Mouse (Mus musculus) kidney, adult 2 months (tissue): Measurements from ENCODE around the gene Abhd16a. TPM values are rescaled to one million over a fixed set of nuclear protein-coding genes. Genes with fewer than 3 reads are reported as not detected.

ENCODE experiments used
- DNase-seq: peaks from one replicate; pipeline ENCODE4 v3.0.0; 2021
- H3K27ac ChIP-seq: fragments of 200-500 bp; 2 replicates; pipeline ENCODE4 v1.5.1; 2012; ENCODE audit warnings: low read depth, low read length, control low read depth, inconsistent platforms; ENCODE audit not compliant: insufficient read depth
- H3K27me3 ChIP-seq: fragments of 200-500 bp; replicated peaks from 2 replicates; pipeline ENCODE4 v1.6.1; 2012; ENCODE audit warnings: mild to moderate bottlenecking, moderate library complexity, low read length, inconsistent platforms; ENCODE audit not compliant: control insufficient read depth, insufficient read depth
- H3K36me3 ChIP-seq: fragments of 200-500 bp; 2 replicates; pipeline ENCODE4 v1.6.1; 2012; ENCODE audit warnings: mild to moderate bottlenecking, moderate library complexity, low read length, inconsistent platforms; ENCODE audit not compliant: control insufficient read depth, insufficient read depth
- H3K4me1 ChIP-seq: fragments of 200-500 bp; 2 replicates; pipeline ENCODE4 v1.6.1; 2011; ENCODE audit warnings: low read length; ENCODE audit not compliant: control insufficient read depth, insufficient read depth
- H3K4me3 ChIP-seq: fragments of 200-500 bp; 2 replicates; pipeline ENCODE4 v1.5.1; 2011; ENCODE audit warnings: mild to moderate bottlenecking, low read depth, low read length, control low read depth; ENCODE audit not compliant: insufficient read depth
- CTCF ChIP-seq: fragments of 200-500 bp; conservative IDR thresholded peaks from 2 replicates; pipeline ENCODE4 v1.5.1; 2011; ENCODE audit warnings: low read depth, mild to moderate bottlenecking, control low read depth, low read length, moderate library complexity, mixed read lengths; ENCODE audit not compliant: insufficient read depth, insufficient read length
- POLR2A ChIP-seq: fragments of 200-500 bp; IDR thresholded peaks from one replicate; pipeline ENCODE4 v1.6.1; 2011; ENCODE audit warnings: low read depth, low read length, control low read depth
- WGBS: fragments of 180-500 bp; shearing (Covaris S2); methylation state at CpG from one replicate; pipeline ENCODE4 v1.1.7; 2018; 5-methylcytosine and 5-hydroxymethylcytosine counted together
- polyA plus RNA-seq: library from polyadenylated mRNA; depleted of rRNA; stranded (reverse); fragments of >200 nt; gene quantifications from 2 replicates; pipeline ENCODE4 v1.2.3, GENCODE M21; 2012; rRNA removed

Gene Abhd16a
- polyA plus RNA-seq, 1 experiment: 156 TPM

DNA sequence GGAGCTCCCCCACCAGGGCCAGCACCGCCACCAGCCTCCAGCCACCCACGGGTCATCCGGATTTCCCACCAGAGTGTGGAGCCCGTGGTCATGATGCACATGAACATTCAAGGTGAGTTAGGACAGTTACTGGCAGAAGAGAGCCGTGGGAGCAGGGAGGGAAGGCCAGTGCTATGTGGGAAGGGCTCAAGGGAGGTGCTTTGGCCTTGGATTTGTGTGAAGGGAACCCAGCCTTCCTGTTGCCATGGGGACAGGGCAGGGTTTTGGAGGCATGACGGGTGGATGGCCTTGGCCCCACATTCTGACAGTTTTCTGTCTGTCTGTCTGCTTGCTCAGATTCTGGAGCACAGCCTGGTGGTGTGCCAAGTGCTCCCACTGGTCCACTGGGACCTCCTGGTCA lies 52.9 kb downstream of the Abhd16a start:
- no peak for DNase-seq
- H3K27me3 ChIP-seq: no peaks in the 10 kb centered on the region
- no peak overlapping the region for H3K4me3 ChIP-seq
- WGBS: 91% methylated on average over 6 of the region's 6 CpGs
- TF ChIP-seq CTCF: no peak
- TF ChIP-seq POLR2A: no peak
- H3K4me1 ChIP-seq: no peaks in the 10 kb centered on the region
- H3K36me3 ChIP-seq: peaks cover 19% of the 10 kb centered on the region
- no peak overlapping the region for H3K27ac ChIP-seq

- WGBS: 74% methylated on average over 5 of the region's 5 CpGs
- no peak for DNase-seq
- Histone ChIP-seq H3K4me1 (no peaks in the 10 kb centered on the region), H3K36me3 (peaks cover 26% of the 10 kb centered on the region), H3K27me3 (no peaks in the 10 kb centered on the region), H3K4me3 (no peak overlapping the region), H3K27ac (no peak overlapping the region)
- TF ChIP-seq CTCF (no peak), POLR2A (no peak)
Measured at GRCm38 (mm10) chr17:35146139-35146538, 57.1 kb downstream of the Abhd16a start.

DNA sequence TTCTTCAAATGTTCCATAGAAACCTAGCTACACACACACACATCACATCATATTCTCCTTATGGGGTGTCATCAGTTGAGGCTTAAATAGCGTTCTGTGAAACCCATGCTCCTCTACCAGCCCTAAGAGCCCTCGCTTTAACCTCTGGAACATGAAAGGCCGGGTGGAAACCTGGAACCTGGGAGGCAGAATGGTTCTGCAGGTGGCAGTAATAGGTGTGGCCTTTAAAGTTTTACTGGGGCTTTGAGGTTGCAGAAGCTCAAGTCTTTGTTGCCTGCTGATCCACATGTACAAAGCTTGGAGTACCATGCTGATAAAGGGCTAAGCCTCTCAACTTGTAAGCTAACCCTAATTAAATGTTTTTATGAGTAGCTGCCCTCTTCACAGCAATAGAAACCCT lies 58.3 kb downstream of the Abhd16a start:
- 62% methylated on average over 3 of the region's 3 CpGs for WGBS
- peaks cover 23% of the 10 kb centered on the region for H3K36me3 ChIP-seq
- no peaks in the 10 kb centered on the region for H3K27me3 ChIP-seq
- H3K27ac ChIP-seq: no peak overlapping the region
- no peak for DNase-seq
- TF ChIP-seq CTCF: no peak
- no peak for TF ChIP-seq POLR2A
- H3K4me3 ChIP-seq: no peak overlapping the region
- H3K4me1 ChIP-seq: no peaks in the 10 kb centered on the region; the same call in 1 of the 2 replicates

- TF ChIP-seq CTCF (no peak), POLR2A (no peak)
- no peak for DNase-seq
- Histone ChIP-seq H3K4me3 (no peak overlapping the region), H3K27ac (no peak overlapping the region; the same call in 1 of the 2 replicates), H3K36me3 (peaks cover 24% of the 10 kb centered on the region), H3K27me3 (no peaks in the 10 kb centered on the region), H3K4me1 (no peaks in the 10 kb centered on the region; the same call in 1 of the 2 replicates)
- WGBS: 59% methylated on average over 5 of the region's 5 CpGs
Measured at GRCm38 (mm10) chr17:35147922-35148639, 59.0 kb downstream of the Abhd16a start.

GRCm38 (mm10) chr17:35152121-35152520 lies 63.1 kb downstream of the Abhd16a start:
- Histone ChIP-seq H3K4me3 (no peak overlapping the region), H3K27ac (peak overlapping the region; percentile 66; the same call in 1 of the 2 replicates), H3K36me3 (peaks cover 40% of the 10 kb centered on the region), H3K4me1 (no peaks in the 10 kb centered on the region; the same call in 1 of the 2 replicates), H3K27me3 (no peaks in the 10 kb centered on the region)
- peak; percentile 70 for DNase-seq
- TF ChIP-seq CTCF: no peak
- WGBS: 55% methylated on average over 4 of the region's 4 CpGs

Other genes starting within 250 kb of the Abhd16a start
- 58.2 and 69.5 TPM in 2 replicates for gene Skiv2l, start 239.1 kb upstream of the Abhd16a start, polyA plus RNA-seq
- gene Nelfe, start 238.9 kb upstream of the Abhd16a start, polyA plus RNA-seq: 24.2 and 26.2 TPM in 2 replicates
- 191 and 199 TPM in 2 replicates for gene Cfb, start 226.7 kb upstream of the Abhd16a start, polyA plus RNA-seq
- gene Zbtb12, start 209.8 kb upstream of the Abhd16a start, polyA plus RNA-seq: 9.4 and 10.8 TPM in 2 replicates
- gene Gm20547, start 207.2 kb upstream of the Abhd16a start, polyA plus RNA-seq: 0.05 TPM in 1 of 2 replicates, not detected in the other
- gene C2, start 191.0 kb upstream of the Abhd16a start, polyA plus RNA-seq: 62.9 and 73.4 TPM in 2 replicates
- gene Ehmt2, start 190.8 kb upstream of the Abhd16a start, polyA plus RNA-seq: 134 and 169 TPM in 2 replicates
- 73.5 and 88.1 TPM in 2 replicates for gene Slc44a4, start 174.8 kb upstream of the Abhd16a start, polyA plus RNA-seq
- gene Neu1, start 158.0 kb upstream of the Abhd16a start, polyA plus RNA-seq: 448 and 498 TPM in 2 replicates
- gene Hspa1b, start 130.0 kb upstream of the Abhd16a start, polyA plus RNA-seq: 38.8 and 56.5 TPM in 2 replicates
- gene Gm20481, start 119.4 kb upstream of the Abhd16a start, polyA plus RNA-seq: not detected in 2 replicates
- 23.4 and 31.5 TPM in 2 replicates for gene Hspa1a, start 117.1 kb upstream of the Abhd16a start, polyA plus RNA-seq
- 0.33 and 0.58 TPM in 2 replicates for gene Hspa1l, start 116.6 kb upstream of the Abhd16a start, polyA plus RNA-seq
- gene Lsm2, start 107.4 kb upstream of the Abhd16a start, polyA plus RNA-seq: 70.2 and 88.2 TPM in 2 replicates
- gene Vars, start 88.3 kb upstream of the Abhd16a start, polyA plus RNA-seq: 52.5 and 64.5 TPM in 2 replicates
- gene Vwa7, start 72.7 kb upstream of the Abhd16a start, polyA plus RNA-seq: 0.80 and 0.89 TPM in 2 replicates
- 0.69 and 0.77 TPM in 2 replicates for gene Sapcd1, start 61.2 kb upstream of the Abhd16a start, polyA plus RNA-seq
- 1.6 and 2.4 TPM in 2 replicates for gene Msh5, start 42.5 kb upstream of the Abhd16a start, polyA plus RNA-seq
- gene Clic1, start 39.3 kb upstream of the Abhd16a start, polyA plus RNA-seq: 105 and 117 TPM in 2 replicates
- gene Ddah2, start 30.2 kb upstream of the Abhd16a start, polyA plus RNA-seq: 37.7 and 41.0 TPM in 2 replicates
- gene Ly6g6c, start 23.9 kb upstream of the Abhd16a start, polyA plus RNA-seq: 0.13 and 0.16 TPM in 2 replicates
- 0.46 and 0.66 TPM in 2 replicates for gene Mpig6b, start 23.1 kb upstream of the Abhd16a start, polyA plus RNA-seq
- 2.1 and 2.5 TPM in 2 replicates for gene Ly6g6e, start 12.4 kb upstream of the Abhd16a start, polyA plus RNA-seq
- 8.1 and 8.9 TPM in 2 replicates for gene Ly6g6d, start 11.2 kb upstream of the Abhd16a start, polyA plus RNA-seq
- gene Ly6g6f, start 3.7 kb upstream of the Abhd16a start, polyA plus RNA-seq: not detected in 2 replicates
- not detected in 2 replicates for gene Ly6g5c, start 19.0 kb downstream of the Abhd16a start, polyA plus RNA-seq
- gene Ly6g5b, start 26.2 kb downstream of the Abhd16a start, polyA plus RNA-seq: 0.81 and 1.0 TPM in 2 replicates
- 15.1 and 15.5 TPM in 2 replicates for gene Gpank1, start 32.2 kb downstream of the Abhd16a start, polyA plus RNA-seq
- 434 and 474 TPM in 2 replicates for gene Csnk2b, start 32.8 kb downstream of the Abhd16a start, polyA plus RNA-seq
- 10.7 and 12.9 TPM in 2 replicates for gene D17H6S53E, start 37.1 kb downstream of the Abhd16a start, polyA plus RNA-seq
- 138 and 157 TPM in 2 replicates for gene Apom, start 42.8 kb downstream of the Abhd16a start, polyA plus RNA-seq
- gene Bag6, start 45.9 kb downstream of the Abhd16a start, polyA plus RNA-seq: 145 and 160 TPM in 2 replicates
- 237 and 272 TPM in 2 replicates for gene Prrc2a, start 75.6 kb downstream of the Abhd16a start, polyA plus RNA-seq
- 0.65 and 2.6 TPM in 2 replicates for gene Aif1, start 86.8 kb downstream of the Abhd16a start, polyA plus RNA-seq
- gene Lst1, start 99.2 kb downstream of the Abhd16a start, polyA plus RNA-seq: 9.4 and 17.7 TPM in 2 replicates
- 2.5 and 20.9 TPM in 2 replicates for gene Ltb, start 105.2 kb downstream of the Abhd16a start, polyA plus RNA-seq
- gene Tnf, start 112.7 kb downstream of the Abhd16a start, polyA plus RNA-seq: 0.64 and 0.94 TPM in 2 replicates
- 0.08 and 1.1 TPM in 2 replicates for gene Lta, start 116.1 kb downstream of the Abhd16a start, polyA plus RNA-seq
- not detected in 2 replicates for gene Gm16181, start 131.6 kb downstream of the Abhd16a start, polyA plus RNA-seq
- gene Atp6v1g2, start 144.4 kb downstream of the Abhd16a start, polyA plus RNA-seq: 6.6 and 6.7 TPM in 2 replicates
- 11.5 and 11.7 TPM in 2 replicates for gene Nfkbil1, start 146.5 kb downstream of the Abhd16a start, polyA plus RNA-seq
- gene Ddx39b, start 152.5 kb downstream of the Abhd16a start, polyA plus RNA-seq: 203 and 206 TPM in 2 replicates
- 340 and 351 TPM in 2 replicates for gene H2-D1, start 173.5 kb downstream of the Abhd16a start, polyA plus RNA-seq
- gene H2-Q1, start 231.1 kb downstream of the Abhd16a start, polyA plus RNA-seq: 0.03 TPM in 1 of 2 replicates, not detected in the other